Mouse (Mus musculus): ENCODE results near the gene Acadvl.

The Acadvl gene

DNA sequence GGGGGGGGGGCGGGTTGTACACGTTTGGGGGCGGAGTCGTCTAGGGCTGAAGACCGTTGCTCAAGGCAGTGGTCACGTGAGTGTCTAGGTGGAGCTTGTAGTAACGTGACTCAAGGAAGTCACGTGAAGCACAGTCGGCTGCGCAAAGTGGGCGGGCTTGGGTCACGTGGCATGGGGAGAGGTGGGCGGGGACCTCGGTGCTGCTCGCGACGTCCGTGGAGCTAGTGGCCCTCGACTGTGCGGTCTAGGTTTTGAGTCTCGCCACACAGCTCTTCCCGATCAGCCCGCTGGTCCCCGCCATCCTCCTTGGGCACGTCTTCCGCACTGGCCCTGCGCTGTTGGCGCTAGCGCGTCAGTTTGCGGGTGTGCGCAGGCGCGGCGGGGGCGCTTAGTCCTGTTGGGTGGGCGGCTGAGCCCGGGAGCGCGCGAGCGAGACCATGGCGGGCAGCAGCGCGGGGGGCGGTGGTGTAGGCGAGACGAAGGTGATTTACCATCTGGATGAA lies 14.8 kb downstream of the Acadvl start, which contains the start of gene Dvl2:
Dvl2 (plus strand) TSS at position 200 of the 503 bp plus-strand sequence.
- DNase-seq: peak; percentile 90

DNA sequence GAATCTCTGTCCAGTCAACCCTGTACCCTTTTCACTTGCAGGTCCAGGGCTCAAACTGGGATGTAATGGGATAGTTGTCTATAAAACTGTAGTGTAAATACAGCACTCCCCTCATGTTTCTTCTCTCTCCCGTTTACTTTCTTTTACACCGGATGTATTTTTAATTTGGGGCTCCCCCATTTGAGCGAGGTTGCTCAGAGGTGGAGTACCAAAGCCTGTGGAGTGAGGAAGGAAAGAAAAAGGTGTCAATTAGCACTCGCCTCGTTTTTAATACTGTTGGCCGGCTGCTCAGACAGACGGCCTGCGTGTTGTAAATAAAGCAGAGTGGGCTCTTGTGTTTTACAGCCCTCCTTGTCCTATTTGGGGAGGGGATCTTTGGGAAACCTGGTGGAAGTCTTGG lies 15.5 kb downstream of the Acadvl start:
- DNase-seq: no peak

DNA sequence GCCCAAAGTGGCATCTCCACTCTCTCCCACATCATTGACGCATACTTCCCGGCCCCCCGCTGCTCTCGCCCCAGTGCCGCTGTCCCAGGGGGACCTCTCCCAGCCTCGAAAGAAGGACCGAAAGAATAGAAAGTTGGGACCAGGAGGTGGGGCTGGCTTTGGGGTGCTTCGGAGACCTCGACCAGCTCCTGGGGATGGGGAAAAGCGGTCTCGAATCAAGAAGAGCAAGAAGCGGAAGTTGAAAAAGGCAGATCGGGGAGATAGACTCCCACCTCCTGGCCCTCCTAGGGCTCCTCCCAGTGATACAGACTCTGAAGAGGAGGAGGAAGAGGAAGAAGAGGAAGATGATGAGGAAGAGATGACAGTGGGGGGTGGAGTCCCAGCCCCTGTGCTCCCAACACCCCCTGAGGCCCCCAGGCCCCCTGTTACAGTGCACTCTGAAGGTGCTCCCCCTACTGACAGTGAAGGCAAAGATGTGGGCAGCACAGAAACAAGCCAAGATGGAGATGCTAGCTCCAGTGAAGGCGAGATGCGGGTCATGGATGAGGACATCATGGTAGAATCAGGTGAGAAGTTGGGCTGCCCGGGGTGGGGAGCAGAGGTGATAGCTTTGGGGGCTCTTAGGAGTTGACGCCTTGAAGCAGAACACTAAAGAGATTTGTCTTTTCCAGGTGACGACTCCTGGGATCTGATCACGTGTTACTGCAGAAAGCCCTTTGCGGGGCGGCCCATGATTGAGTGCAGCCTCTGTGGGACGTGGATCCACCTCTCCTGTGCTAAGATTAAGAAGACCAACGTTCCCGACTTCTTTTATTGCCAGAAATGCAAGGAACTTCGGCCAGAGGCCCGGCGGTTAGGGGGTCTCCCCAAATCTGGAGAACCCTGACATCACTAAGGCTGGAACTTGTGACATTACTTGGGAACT lies 16.4 kb downstream of the Acadvl start:
- no peak for DNase-seq

DNA sequence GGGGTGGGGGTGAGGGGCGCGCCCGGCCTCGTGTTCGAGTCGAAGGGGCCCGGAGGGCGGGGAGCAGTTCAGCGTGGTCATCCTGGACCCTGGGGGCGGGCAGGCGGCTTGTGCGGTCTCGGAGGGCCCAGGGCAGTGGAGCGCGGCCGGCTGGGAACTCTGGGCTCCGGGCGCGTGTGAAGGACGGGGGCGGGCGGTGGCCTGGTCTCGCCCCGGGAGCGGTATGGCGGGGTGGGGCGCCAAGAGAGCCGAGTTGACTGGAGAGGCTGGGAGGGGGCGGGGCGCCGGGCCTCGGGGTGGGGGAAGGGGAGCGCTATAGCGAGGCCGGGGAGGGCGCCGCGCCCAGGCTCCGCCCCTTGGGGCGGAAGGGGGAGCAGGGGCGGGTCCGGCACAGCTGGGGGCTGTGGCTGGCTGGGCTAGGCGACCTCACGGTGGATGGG lies 18.1 kb downstream of the Acadvl start:
- DNase-seq: peak; percentile 79

DNA sequence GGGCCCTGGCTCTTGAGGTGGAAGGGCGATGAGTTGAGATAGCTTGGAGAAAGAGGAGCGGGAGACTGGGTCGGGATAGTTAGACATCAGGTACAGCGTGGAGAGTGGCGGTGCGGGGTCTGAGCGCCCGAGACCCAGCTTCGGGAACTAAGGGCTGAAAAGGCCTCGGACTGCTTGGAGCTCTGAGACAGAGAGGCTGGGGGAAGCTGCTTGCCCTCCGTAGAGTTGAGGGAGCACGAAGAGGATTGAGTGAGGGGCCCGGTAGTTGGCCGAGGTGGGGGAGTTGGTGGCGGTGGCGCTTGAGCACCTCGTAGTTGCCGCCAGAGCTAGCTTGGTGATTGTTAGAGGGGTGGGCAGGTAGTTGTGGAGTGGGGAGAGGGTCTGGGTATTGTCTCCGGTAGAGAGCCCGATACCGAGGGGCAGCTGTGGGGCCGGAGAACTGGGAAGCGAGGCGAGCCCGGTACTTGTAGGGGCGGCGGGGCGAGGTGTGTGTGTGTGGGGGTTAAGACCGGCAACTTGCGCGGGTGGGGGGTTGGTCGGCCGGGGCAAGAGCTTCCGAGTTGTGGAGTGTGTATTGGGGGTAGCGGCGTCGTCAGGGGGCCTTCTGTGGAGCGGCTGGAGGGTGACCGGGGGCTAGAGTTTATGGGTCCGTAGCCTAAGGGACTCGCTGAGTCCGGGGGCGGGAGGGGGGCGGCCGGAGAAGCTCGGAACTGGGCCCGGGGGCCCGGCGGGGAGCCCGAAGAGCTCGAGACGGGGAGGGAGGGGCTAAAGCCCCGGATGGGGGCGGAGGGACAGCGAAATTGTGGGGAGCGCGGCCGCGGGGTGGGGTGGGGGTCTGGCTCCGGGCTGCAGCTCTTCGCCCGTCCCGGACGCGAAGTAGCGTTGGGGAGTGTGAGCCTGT lies 18.8 kb downstream of the Acadvl start:
- peak; percentile 66 for DNase-seq

DNA sequence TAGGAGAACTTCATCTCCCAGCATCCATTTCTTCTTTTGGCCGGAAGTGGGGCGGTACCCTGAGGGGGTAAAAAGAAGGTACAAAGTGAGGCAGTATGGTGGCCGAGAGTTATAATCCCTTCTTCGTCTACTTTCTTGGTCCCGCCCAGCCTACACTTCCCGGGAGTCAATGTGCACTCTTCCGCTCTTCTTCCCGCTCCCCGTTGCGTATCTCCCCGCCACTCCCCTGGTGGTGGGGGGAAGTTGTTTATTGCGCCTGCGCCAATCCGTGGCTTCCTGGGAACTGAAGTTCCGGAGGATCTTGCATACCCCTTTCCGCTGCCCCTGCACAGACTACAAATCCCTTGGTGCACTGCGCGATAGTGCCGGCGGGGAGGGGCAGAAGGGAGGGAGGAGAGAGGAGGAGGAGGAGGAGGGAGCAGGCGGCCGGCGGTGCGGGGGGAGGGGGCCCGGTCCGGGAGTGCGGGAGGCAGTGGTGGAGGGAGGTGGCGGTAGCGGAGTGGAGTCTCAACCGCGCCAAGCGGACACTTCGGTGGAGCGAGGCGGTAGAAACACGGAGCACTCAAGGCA lies 19.7 kb downstream of the Acadvl start, which contains the start of gene Phf23:
Phf23 (plus strand) TSS at position 387 of the 570 bp plus-strand sequence.
- peak; percentile 94 for DNase-seq

DNA sequence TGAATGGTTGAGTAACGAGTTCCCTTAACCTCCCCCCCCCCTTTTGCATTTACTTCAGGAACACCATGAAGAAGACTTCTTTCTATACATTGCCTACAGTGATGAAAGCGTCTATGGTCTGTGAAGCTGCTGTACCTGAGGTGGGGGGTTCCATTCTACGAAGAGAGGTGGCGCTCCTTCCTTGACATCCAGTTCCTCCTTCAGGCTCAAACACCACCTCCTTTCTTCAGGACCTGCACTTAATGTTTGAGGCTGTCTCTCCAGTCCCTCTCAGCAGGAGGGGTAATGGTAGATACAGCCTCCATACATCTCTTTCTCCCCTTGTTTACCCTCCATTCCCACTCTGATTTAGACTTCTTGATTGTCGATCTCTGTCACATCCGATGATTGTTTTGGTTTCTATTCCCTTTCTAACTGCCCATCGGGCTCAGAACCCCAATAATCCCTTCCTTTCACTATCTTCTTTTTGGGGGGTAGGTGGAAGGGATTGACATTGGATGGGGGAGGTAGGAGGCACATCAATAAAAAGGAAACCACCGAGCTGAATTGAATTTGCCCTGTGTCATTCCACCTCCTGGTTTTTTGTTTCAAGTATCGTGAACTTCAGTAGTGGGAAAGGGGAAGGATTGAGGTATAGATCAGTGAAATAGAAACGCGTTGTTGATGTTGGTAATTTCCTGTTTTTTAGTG lies 20.7 kb downstream of the Acadvl start:
- no peak for DNase-seq

DNA sequence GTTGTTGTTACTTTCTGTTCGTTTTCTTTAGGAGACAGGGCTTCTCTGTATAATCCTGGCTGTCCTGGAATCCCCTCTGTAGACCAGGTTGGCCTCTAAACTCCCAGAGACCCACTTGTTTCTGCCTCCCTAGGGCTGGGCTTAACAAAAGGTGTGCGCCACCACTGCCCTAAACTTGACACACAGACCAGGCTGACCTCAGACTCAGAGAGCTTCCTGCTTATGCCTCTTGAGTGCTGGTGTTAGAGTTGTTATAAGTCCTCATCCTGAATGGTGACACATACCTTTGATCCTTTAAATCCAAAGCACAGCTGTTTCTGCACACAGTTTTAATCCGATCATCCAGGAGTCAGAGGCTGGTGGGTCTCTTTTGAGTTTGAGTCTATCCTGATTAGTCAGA lies 22.3 kb downstream of the Acadvl start:
- DNase-seq: no peak

DNA sequence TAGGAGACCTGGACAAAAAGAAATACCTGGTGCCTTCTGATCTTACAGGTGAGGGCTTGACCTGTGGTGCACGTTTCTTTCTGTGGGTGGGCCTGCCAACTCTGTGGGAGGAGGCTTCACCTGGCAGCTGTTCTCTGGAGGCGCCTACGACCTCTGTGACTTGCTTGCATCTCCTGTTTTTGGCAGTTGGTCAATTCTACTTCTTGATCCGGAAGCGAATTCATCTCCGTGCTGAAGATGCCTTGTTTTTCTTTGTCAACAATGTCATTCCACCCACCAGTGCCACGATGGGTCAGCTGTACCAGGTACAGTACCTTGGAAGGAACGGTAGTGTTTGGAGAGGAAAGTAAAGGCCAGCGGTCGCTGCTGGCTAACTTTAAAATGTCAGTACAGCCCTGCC lies 22.8 kb downstream of the Acadvl start:
- no peak for DNase-seq

DNA sequence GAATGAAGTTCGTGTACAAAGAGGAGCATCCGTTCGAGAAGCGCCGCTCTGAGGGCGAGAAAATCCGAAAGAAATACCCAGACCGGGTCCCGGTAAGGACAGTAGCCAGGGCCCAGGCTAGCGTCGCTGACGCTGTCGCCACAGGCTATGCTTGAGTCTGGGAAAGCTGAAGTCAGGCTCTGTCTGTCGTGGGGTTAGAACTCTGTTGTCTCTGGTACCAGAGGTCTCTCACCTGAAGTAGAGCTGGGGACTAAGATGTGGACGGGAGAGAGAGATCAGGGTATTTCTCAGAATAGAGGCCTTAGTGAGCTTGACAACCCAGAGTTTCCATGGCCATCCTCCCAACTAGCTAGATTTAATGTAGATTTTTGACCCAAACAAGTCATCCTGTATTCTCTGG lies 23.5 kb downstream of the Acadvl start:
- no peak for DNase-seq

DNA sequence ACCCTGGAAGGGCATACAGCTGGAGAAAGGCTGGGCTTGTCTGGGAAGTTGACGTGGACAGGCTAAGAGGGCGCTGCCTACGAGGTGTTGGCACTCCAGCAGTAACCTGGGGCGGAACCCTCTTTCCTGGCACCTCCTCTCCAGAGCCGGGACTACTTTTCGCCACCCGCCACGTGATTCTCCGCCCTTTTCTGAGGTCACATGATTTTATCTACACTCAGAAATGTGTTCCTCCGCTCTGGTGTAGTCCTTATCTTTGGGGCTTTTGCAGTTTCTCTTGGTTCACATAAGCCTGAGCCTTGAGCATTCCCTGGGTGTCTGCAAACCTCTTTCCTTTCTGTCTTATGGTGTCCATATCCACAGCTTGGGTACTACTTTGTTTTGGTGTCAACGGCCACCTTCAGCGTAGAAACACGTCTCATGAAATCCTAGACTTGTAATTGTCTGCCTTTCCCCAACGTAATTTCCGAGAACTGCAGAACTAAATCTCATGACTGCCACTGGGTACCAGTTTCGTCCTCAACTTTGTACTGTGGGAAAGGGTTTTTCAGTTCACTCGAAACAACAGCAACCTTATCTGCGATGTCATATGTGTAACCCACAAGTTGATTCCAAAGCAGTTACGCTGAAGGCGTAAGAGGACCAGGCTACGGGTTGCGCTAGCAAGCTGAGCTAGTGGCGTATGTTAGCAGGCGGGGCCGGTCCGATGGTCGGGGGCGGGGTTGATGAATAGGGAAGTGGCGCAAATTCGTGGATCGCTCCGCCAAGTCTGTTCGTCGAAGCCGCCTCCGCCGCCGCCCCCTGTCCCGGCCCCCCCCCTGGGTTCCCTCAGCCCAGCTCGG lies 24.1 kb downstream of the Acadvl start, which contains the start of gene Gabarap:
Gabarap (plus strand) TSS at position 294 of the 842 bp plus-strand sequence.
- DNase-seq: peak; percentile 95

DNA sequence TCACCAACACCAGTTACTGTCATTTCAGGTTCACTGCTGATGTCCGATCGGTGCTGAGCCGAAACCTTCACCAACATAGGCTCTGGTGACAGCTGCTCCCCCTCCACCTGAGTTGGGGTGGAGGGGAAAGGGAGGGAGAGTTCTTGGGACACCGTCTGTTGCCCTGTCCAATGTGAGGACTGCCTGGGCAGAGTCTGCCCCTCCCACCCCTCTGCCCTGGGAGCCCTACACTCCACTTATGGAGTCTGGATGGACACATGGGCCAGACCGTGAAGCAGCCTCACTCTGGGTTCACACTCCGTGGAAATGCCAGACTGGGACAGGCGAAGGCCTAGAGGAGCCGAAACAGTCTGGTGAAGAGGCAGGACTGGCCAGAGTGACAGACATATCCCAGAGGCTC lies 25.3 kb downstream of the Acadvl start:
- DNase-seq: no peak

DNA sequence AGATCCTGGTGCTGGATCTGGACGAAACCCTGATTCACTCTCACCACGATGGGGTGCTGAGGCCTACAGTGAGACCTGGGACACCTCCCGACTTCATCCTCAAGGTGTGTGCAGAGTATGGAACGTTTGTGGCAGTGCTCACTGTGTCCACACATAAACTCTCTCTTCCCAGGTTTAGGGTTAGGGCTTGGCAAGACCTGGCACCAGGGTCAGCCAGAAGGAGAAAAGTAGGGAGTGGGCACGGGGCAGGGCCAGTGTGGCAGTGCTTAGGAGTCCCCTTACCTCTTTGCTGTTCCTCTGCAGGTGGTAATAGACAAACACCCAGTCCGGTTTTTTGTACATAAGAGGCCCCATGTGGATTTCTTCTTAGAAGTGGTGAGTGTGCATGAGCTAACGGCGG lies 30.8 kb downstream of the Acadvl start:
- DNase-seq: no peak

DNA sequence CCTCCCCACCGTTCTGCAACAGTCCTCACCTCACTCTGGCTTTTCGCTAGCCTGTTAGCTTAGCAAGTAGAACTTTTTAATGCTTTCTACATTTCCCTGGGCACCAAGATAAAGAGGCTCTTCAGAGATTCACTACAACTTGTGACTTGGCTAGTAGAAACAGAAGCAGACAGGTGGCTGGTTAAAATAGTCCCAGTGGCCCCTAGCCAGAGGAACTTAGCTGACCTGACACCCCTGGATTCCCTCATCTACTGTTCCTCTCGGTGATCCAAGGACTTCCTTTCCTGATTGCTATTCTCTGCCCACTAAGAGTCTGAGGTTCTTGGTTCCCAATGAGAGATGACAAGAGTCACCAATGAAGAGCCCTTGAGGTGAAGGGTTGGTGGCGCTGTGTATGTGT lies 31.8 kb downstream of the Acadvl start:
- no peak for DNase-seq

DNA sequence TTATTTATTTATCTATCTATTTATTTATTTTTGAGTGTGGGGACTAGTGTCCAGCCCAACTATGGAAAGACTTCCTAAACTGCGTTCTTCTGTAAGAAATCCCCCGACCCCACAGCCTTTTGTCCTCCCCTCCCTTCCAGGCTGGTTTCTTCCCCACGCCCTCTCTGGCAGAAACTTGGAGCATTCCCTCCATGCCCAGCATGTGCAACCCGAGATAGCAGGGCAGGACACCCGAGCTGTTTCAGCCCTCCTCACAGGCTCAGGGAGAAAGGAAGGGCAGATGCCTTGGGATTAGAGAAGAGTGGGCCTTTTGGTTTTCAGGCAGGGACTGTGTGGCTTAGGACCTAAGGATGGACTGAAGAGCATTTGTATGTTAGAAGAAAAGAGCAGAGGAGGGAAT lies 32.3 kb downstream of the Acadvl start:
- no peak for DNase-seq

DNA sequence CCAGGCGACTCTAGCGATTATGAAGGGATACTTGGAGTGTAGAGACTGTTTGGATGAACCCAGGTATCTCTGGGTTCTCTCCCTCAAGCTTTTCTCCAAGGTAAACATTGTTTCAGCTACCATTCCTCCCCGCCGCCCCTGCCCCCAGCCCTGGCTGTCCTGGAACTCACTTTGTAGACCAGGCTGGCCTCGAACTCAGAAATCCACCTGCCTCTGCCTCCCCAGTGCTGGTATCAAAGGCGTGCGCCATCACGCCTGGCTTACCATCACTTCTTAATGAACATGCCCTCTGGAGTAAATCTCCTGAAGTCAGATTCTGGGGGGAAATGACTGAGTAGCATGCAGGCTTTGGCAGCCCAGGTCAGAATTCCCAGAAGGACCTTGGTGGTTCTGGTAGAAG lies 33.0 kb downstream of the Acadvl start, which contains the start of gene Elp5:
Elp5 (minus strand) TSS at position 293 of the 400 bp plus-strand sequence.
- no peak for DNase-seq

DNA sequence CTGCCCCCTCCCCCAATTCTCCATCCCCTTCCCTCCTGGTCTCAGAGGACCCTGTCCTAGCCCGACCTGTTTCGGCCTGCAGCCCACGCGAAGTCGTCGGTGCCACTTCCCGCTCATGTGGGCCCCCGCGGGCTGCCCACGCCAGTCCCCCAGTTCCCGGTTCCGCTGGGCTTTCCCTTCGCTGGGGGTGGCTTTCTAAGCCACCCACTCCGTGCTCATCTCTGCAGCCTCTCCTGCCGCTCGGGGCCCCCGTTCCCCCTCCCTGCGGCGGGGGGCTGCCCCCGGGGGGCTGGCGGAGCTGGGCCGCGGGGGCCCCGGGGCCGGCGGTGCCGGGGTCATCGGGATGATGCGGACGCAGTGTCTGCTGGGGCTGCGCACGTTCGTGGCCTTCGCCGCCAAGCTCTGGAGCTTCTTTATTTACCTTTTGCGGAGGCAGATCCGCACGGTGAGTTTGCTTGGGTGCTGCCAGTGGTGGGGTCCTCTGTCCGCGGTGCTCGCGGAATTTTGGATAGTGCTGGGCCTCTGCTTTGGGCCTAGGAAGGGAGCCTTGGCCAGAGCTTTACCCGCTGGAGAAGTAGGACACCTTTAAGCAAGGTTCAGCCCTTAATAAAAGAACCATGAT lies 34.0 kb downstream of the Acadvl start, which contains the start of gene Ctdnep1:
Ctdnep1 (plus strand) TSS at position 16 of the 622 bp plus-strand sequence.
- DNase-seq: no peak

DNA sequence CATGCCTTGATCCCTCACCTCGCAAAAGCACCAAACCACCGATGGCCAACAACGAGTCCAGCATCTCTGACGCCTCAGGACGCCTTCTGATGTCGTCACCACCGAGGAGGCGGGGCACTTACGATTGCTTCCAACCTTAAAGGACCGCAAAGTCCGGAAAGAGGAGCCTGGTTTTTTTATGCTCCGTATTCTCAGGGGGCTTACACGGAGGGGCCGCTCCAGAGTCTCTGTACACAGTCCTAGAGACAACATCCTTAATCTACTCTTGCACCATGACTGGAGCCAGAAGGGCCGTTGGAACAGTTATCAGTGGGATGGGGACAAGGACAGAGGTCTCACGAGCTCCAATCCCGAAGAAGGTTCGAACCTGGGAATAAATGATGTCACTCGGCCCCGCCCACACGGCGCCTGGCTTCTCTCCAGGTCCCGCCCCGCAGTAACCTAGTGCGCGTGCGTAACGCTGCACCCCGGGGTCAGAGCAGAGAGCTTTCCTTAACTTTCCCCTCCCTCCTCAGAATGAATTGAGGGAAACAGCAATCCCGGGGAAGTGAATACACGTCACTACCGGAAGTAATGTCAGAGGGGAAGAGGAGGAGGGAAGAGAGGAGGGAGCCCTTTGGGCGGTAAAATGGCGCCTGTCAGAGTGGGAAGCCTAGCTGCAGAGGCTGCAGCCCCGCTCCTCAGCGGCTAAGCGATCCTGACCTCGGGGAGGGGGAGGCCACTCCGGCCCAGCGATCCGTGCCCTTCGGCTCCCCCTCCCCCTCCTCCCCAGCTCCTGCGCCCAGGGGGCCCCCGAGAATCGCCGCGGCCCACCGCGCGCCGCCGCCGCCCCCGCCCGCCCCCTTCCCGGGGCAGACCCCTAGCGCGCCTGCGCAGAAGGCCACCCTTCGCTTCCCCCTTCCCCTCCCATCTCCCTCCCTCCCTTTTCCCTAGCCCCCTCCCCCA lies 34.7 kb downstream of the Acadvl start:
- peak; percentile 98 for DNase-seq

DNA sequence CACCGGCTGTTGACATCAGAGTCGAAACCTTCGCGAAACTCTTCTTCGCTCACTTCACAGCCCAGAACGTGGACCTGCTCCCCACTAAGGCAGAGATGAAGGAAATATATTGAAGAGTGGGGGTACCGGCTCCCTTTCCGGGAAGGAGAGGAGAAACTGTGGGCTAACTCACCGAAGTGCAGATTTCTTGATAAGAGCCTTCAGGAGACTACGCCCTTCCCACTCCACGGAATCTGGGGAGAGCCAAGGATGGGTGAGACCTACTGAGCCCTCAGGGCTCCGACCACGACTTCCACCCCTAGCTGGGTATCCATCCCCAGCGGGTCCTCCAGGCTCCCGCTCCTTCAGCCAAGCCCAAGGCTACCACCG lies 35.4 kb downstream of the Acadvl start:
- no peak for DNase-seq
